Mouse (Mus musculus) megakaryocyte, embryonic 14.5 days (primary cell): ENCODE results near the gene Kcnh2.

Experiments used
- FLI1 ChIP-seq: IDR thresholded peaks from 2 replicates; pipeline ENCODE4 v1.6.1; 2012; ENCODE audit warnings: low read length, inconsistent platforms, mixed read lengths
- GATA1 ChIP-seq: IDR thresholded peaks from 3 replicates; pipeline ENCODE4 v1.6.1; 2012; ENCODE audit warnings: mixed read lengths, low read length, inconsistent platforms, borderline replicate concordance

GRCm38 (mm10) chr5:24286221-24286970 is 65.0 kb downstream of the Kcnh2 start:
- no peak for TF ChIP-seq GATA1
- TF ChIP-seq FLI1 = no peak
